Mouse (Mus musculus): ENCODE results near the gene Mrpl23. TPM values are rescaled to one million over a fixed set of nuclear protein-coding genes. Genes with fewer than 3 reads are reported as not detected.
A peak's percentile ranks its signal among the peaks of the same experiment; 100 is the strongest.

The Mrpl23 gene
- 1 to 10 TPM; 5.8 to 6.7 TPM for total RNA-seq (2021)

- no peak for DNase-seq (ENCODE audit: extremely low spot score in 1 of 2, low spot score in 1 of 2)
Observed at GRCm38 (mm10) chr7:142532671-142533058, at the start of gene Mrpl23. Mrpl23 (plus strand) TSS chr7:142532686.

GRCm38 (mm10) chr7:142483136-142483535, 49.4 kb upstream of the Mrpl23 start:
- no peak for DNase-seq (ENCODE audit: extremely low spot score in 1 of 2, low spot score in 1 of 2)

- no peak for DNase-seq (ENCODE audit: extremely low spot score in 1 of 2, low spot score in 1 of 2)
Observed at GRCm38 (mm10) chr7:142484780-142485179, 47.7 kb upstream of the Mrpl23 start.

GRCm38 (mm10) chr7:142486751-142487162, 45.7 kb upstream of the Mrpl23 start:
- DNase-seq (ENCODE audit: extremely low spot score in 1 of 2, low spot score in 1 of 2): no peak

GRCm38 (mm10) chr7:142487341-142487859, 45.1 kb upstream of the Mrpl23 start:
- DNase-seq (ENCODE audit: extremely low spot score in 1 of 2, low spot score in 1 of 2): peak in 1 of 2 experiments; percentile 33

- DNase-seq (ENCODE audit: extremely low spot score in 1 of 2, low spot score in 1 of 2): no peak
Observed at GRCm38 (mm10) chr7:142488053-142488452, 44.4 kb upstream of the Mrpl23 start.

GRCm38 (mm10) chr7:142493535-142493934, 39.0 kb upstream of the Mrpl23 start:
- DNase-seq (ENCODE audit: extremely low spot score in 1 of 2, low spot score in 1 of 2): no peak

- no peak for DNase-seq (ENCODE audit: extremely low spot score in 1 of 2, low spot score in 1 of 2)
Observed at GRCm38 (mm10) chr7:142496158-142496557, 36.3 kb upstream of the Mrpl23 start.

GRCm38 (mm10) chr7:142496800-142497199, 35.7 kb upstream of the Mrpl23 start:
- DNase-seq (ENCODE audit: extremely low spot score in 1 of 2, low spot score in 1 of 2): no peak

GRCm38 (mm10) chr7:142497775-142498174, 34.7 kb upstream of the Mrpl23 start:
- DNase-seq (ENCODE audit: extremely low spot score in 1 of 2, low spot score in 1 of 2): peak in 1 of 2 experiments; percentile 25

- no peak for DNase-seq (ENCODE audit: extremely low spot score in 1 of 2, low spot score in 1 of 2)
Observed at GRCm38 (mm10) chr7:142498575-142498974, 33.9 kb upstream of the Mrpl23 start, which contains the start of gene Tnnt3. Tnnt3 (plus strand) TSS chr7:142498836.

- no peak for DNase-seq (ENCODE audit: extremely low spot score in 1 of 2, low spot score in 1 of 2)
Observed at GRCm38 (mm10) chr7:142499010-142499721, 33.3 kb upstream of the Mrpl23 start.

GRCm38 (mm10) chr7:142500032-142500431, 32.5 kb upstream of the Mrpl23 start:
- DNase-seq (ENCODE audit: extremely low spot score in 1 of 2, low spot score in 1 of 2): no peak

GRCm38 (mm10) chr7:142503206-142503605, 29.3 kb upstream of the Mrpl23 start:
- DNase-seq (ENCODE audit: extremely low spot score in 1 of 2, low spot score in 1 of 2): no peak

- DNase-seq (ENCODE audit: extremely low spot score in 1 of 2, low spot score in 1 of 2): no peak
Observed at GRCm38 (mm10) chr7:142505942-142506341, 26.5 kb upstream of the Mrpl23 start.

- DNase-seq (ENCODE audit: extremely low spot score in 1 of 2, low spot score in 1 of 2): no peak
Observed at GRCm38 (mm10) chr7:142506501-142506900, 26.0 kb upstream of the Mrpl23 start.

GRCm38 (mm10) chr7:142507453-142507852, 25.0 kb upstream of the Mrpl23 start:
- DNase-seq (ENCODE audit: extremely low spot score in 1 of 2, low spot score in 1 of 2): no peak

- DNase-seq (ENCODE audit: extremely low spot score in 1 of 2, low spot score in 1 of 2): no peak
Observed at GRCm38 (mm10) chr7:142509518-142509917, 23.0 kb upstream of the Mrpl23 start.

GRCm38 (mm10) chr7:142510021-142510777, 22.3 kb upstream of the Mrpl23 start:
- DNase-seq (ENCODE audit: extremely low spot score in 1 of 2, low spot score in 1 of 2): no peak

GRCm38 (mm10) chr7:142514048-142514447, 18.4 kb upstream of the Mrpl23 start:
- no peak for DNase-seq (ENCODE audit: extremely low spot score in 1 of 2, low spot score in 1 of 2)

GRCm38 (mm10) chr7:142516221-142516978, 16.1 kb upstream of the Mrpl23 start:
- DNase-seq (ENCODE audit: extremely low spot score in 1 of 2, low spot score in 1 of 2): no peak
